Mouse (Mus musculus): Measurements from ENCODE around the gene Srp72. TPM values are rescaled to one million over a fixed set of nuclear protein-coding genes. Genes with fewer than 3 reads are reported as not detected.
"Not testable (repeated sequence)": the region's sequence is repeated elsewhere in the genome, so short reads cannot be mapped to it uniquely, and the experiment has no call there.

The Srp72 gene
- total RNA-seq, 2 experiments from 2014 or later = 83.0 to 141 TPM

DNA sequence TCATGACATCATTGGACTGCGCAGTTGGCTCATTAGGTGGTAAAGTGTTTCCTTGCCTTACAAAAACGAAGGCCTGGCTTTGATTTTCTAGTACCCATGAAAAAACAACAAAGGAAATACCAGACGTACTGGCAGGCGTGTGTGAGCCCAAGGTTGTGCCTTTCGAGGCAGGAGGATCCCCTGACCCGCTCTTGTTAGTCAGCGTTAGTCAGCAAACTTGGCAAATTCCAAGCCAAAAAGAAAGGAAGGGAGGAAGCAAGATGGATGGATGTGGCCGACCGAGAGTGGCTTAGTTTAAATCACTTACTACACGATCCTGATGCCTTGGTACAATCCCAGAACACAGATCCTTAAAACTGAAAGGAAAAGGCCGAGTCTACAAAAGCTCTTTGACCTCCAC lies 11.9 kb upstream of the Srp72 start:
- ATAC-seq (ENCODE audit: poor library complexity, severe bottlenecking) = no peak

- no peak for ATAC-seq (ENCODE audit: poor library complexity, severe bottlenecking)
Observed at GRCm38 (mm10) chr5:76964651-76965050, 9.8 kb upstream of the Srp72 start.

- no peak for ATAC-seq (ENCODE audit: poor library complexity, severe bottlenecking)
Observed at GRCm38 (mm10) chr5:76969250-76969649, 5.2 kb upstream of the Srp72 start.

- ATAC-seq (ENCODE audit: poor library complexity, severe bottlenecking) = not testable (repeated sequence)
Observed at GRCm38 (mm10) chr5:76971115-76971514, 3.4 kb upstream of the Srp72 start.

DNA sequence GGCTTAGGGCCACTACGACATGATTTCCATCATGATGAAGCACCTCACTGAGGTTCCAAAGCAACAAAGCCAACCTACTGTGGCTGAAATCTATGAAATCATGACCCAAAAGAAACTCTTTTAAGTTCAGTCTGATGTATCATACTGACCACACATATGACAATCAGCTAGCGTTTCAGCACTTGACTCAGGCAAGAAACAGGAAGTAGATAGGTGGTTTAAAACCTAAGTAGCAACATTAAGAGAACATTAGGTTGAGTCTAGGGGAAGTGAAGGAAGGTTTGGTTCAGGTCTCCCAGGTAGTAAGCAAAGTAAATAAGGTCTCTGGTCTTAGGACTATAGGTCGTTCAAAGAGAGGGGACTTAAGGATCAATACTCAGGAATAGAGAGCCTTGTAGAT lies 995 bp upstream of the Srp72 start:
- ATAC-seq (ENCODE audit: poor library complexity, severe bottlenecking) = peak; percentile 57

- peak; percentile 7 for ATAC-seq (ENCODE audit: poor library complexity, severe bottlenecking)
Observed at GRCm38 (mm10) chr5:76974207-76974553, 303 bp upstream of the Srp72 start.

DNA sequence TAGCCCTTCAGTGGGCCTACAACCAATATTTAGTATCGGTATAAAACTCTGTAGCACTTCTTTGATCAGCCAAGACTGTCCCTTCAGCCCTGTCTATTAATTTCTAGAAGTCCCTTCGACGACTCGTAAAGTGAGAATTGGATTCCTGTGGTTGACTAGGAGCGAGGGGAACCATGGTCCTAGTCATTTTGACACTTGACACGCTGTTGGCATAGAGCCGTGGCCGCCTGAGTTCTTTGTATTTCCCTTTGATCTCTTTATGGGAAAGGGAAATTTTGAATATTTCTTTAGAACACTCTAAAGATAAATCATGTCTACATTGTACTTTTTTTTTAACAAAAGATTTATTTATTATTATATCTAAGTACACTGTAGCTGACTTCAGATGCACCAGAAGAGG lies 1.3 kb downstream of the Srp72 start:
- no peak for ATAC-seq (ENCODE audit: poor library complexity, severe bottlenecking)

DNA sequence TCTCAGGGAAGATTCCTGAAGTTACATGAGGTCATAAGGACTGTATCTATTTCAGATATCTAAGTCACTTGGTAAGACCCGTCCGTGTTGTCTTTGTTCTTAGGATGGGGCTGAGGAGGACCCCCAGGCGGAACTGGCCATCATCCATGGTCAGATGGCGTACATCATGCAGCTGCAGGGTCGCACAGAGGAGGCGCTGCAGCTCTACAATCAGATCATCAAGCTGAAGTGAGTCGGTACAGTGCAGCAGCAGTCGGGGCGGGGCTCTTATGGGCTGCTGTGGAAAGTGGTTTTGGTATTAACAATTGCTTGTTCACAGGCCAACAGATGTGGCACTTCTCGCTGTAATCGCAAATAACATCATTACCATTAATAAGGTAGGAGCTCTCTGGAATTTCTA lies 9.5 kb downstream of the Srp72 start:
- ATAC-seq (ENCODE audit: poor library complexity, severe bottlenecking) = no peak

- no peak for ATAC-seq (ENCODE audit: poor library complexity, severe bottlenecking)
Observed at GRCm38 (mm10) chr5:76990789-76991188, 16.3 kb downstream of the Srp72 start.

GRCm38 (mm10) chr5:76993174-76993814 lies 18.8 kb downstream of the Srp72 start:
- ATAC-seq (ENCODE audit: poor library complexity, severe bottlenecking) = no peak

DNA sequence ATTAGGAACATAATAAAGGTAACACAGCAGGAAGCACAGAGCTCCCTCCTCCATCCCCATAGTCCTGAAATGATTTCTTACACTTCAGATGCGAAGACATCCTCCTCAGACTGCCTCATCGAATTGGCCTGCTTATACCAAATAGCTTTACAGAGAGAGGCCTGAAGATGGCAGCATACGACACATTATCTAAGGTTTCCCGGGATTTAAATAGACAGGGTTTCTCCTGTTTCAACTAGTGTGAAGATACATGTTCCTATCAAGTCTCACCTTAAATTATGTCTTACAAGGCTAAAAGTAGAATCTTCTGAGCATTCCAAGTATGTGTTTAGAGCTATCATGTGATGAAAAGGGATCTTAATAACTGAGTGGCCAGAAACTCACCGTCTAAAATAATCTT lies 23.9 kb downstream of the Srp72 start:
- no peak for ATAC-seq (ENCODE audit: poor library complexity, severe bottlenecking)

DNA sequence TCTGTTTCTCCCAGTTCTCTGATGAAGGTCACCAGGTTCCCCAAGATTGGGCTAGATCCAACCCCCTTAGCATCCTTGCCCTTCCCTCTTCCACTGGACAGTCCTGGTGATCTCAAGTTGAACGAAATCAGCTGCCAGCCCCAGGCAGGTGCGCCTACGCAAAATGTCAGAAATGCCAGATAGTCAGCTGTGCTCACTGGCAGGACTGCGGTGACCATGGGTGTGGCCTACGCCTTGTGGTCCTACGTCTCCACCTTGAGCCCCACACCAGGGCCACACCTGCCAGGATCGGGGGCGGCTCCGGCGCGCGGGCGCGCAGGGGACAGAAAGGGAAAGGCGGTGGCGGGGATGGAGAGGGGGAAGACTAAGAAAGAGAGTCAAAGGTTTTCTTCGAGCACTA lies 26.7 kb downstream of the Srp72 start:
- ATAC-seq (ENCODE audit: poor library complexity, severe bottlenecking) = no peak

DNA sequence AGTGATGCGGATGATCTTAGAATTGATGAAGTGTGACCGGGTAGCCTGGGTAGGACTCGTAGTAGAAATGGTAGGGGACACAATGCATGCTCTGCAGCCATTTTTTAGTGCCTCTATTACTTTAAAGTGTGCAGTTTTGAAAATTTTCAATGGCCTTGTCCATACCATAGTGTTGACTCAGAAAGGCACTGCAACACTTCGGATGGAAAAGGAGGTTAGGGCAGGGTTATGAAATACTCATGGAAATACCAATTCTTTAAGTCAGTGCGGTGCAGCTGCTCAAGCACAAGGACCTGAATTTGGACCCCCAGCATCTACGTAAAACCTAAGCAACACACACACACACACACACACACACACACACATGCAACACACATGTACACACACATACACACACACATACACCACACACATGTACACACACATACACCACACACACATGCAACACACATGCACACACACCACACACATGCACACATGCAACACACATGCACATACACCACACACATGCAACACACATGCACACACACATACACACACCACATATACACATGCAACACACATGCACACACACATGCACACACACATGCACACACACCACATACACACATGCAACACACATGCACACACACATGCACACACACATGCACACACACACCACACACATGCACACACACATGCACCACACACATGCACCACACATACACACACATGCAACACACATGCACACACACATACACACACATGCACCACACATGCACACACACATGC lies 29.8 kb downstream of the Srp72 start, which contains the start of gene Arl9:
TSS of gene Arl9 (plus strand) at position 5 of the 771 bp plus-strand sequence.
- no peak for ATAC-seq (ENCODE audit: poor library complexity, severe bottlenecking)

DNA sequence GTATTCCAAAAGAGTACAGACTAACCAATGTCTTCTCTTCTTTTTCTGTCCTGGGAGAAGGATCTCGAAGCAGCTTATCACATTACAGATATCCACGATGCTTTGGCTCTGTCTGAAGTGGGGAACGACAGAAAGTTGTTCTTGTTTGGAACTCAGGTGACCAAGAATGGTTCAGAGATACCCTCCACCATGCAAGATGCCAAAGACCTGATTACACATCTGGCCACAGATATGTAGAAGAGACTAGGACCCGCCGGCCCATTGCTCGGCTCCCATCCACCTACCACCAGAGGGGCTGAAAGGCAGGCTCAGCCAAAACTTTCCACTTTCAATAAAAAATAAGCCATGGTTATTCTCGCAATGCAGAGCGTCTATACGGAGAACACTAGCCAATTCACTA lies 35.9 kb downstream of the Srp72 start:
- ATAC-seq (ENCODE audit: poor library complexity, severe bottlenecking) = no peak

- ATAC-seq (ENCODE audit: poor library complexity, severe bottlenecking) = no peak
Observed at GRCm38 (mm10) chr5:77011082-77011481, 36.6 kb downstream of the Srp72 start.

DNA sequence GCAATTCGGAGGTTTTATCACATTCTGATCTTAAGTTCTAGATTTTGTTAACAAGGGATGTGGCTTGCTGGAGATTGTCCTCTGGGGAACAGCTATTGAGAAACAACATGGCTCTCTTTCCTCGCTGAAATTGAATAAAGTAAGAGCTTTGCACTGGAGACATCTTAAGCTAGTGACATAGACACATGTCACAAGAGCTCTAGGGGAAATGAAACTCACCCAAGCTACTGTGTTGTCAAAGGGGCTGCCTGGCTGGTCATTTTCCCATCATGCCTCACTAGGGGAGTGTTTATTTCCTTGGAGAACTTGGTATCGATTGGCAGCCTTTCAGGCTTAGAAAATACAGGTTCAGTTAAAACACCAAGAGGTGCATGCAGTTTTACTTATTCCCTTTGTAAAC lies 38.7 kb downstream of the Srp72 start:
- peak; percentile 84 for ATAC-seq (ENCODE audit: poor library complexity, severe bottlenecking)

DNA sequence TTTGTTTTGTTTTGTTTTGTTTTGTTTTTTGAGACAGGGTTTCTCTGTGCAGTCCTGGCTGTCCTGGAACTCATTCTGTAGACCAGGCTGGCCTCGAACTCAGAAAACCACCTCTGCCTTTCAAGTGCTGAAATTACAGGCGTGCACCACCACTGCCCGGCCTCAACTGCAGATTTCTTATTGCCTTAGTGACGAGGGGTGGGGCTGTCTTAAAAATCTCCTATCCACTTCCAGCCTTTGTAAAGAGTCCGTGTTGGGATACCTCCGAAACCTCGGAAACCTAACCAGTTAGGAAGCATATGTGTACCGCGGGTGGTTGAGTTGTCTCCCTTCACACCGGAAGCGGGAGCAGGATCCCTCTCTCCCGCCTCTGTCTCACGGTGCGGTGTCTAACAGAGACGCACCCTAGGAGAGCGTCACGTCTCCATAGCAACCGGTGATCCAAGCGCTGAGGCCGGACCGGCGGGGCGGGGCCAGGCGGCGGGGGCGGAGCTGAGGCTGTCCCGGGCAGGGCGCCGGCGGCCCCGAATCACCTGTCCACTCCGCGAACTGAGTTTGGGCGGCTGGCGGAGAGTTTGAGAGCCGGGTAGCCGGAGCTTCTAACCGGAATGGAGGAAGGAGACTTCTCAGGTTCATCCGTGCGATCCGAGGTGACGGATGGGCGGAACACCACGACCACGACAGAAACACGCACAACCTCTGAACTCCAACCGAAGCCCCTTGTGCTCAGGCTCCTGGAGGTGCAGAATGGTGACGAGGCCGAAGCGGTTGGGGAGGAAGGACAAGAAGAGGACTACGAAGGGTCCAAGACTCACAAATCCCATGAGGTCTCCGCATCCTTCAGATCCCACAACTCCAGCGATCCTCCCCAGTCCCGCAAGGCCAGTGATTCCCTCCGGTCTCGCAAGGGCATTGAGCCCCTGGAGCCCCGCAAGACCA lies 41.3 kb downstream of the Srp72 start, which contains the start of gene Thegl:
TSS of gene Thegl (plus strand) at position 480 of the 939 bp plus-strand sequence.
- ATAC-seq (ENCODE audit: poor library complexity, severe bottlenecking) = peak; percentile 90

DNA sequence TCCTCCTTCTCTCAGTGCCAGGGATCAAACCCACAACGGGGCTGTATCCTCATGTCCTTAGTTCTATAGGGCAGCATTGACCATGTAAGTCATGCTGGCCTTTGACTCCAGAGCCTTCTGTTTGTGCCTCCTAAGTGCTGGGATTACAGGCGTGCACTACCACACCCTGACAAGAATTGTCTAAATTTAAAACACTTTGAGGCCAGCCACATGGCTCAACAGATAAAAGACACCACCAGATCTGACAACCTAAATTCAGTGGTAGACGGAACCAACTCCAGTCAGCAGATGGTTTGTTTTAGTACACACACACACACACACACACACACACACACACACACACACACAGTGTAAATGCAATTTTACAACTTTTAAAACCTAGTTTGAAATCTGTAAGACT lies 53.6 kb downstream of the Srp72 start:
- no peak for ATAC-seq (ENCODE audit: poor library complexity, severe bottlenecking)

GRCm38 (mm10) chr5:77029735-77030134 lies 55.3 kb downstream of the Srp72 start:
- peak; percentile 87 for ATAC-seq (ENCODE audit: poor library complexity, severe bottlenecking)

GRCm38 (mm10) chr5:77035101-77035500 lies 60.6 kb downstream of the Srp72 start:
- not testable (repeated sequence) for ATAC-seq (ENCODE audit: poor library complexity, severe bottlenecking)

GRCm38 (mm10) chr5:77038451-77038850 lies 64.0 kb downstream of the Srp72 start:
- peak; percentile 89 for ATAC-seq (ENCODE audit: poor library complexity, severe bottlenecking)
